Mouse (Mus musculus) layer of hippocampus, adult 18-20 months (tissue): Measurements from ENCODE around the gene Ugt8a. TPM values are rescaled to one million over a fixed set of nuclear protein-coding genes. Genes with fewer than 3 reads are reported as not detected.

ENCODE experiments used
- DNase-seq, 2 experiments: peaks; one replicate each; pipeline ENCODE4 v3.0.0; 2022; ENCODE audit warnings: low spot score in 2 of 2
- total RNA-seq, 2 experiments: library from RNA; stranded (reverse); gene quantifications; 2 replicates each; pipeline ENCODE4 v1.2.3; 2021

The Ugt8a gene
- total RNA-seq, 2 experiments from 2014 or later: 26.5 to 29.6 TPM

GRCm38 (mm10) chr3:125874371-125874770 is 64.0 kb downstream of the Ugt8a start:
- no peak for DNase-seq

- no peak for DNase-seq
Observed at GRCm38 (mm10) chr3:125869873-125870272, 68.5 kb downstream of the Ugt8a start.

- DNase-seq: no peak
Observed at GRCm38 (mm10) chr3:125861601-125862000, 76.8 kb downstream of the Ugt8a start.

- peak; percentile 3 to 58 for DNase-seq
Observed at GRCm38 (mm10) chr3:125849163-125849872, 89.1 kb downstream of the Ugt8a start.

DNA sequence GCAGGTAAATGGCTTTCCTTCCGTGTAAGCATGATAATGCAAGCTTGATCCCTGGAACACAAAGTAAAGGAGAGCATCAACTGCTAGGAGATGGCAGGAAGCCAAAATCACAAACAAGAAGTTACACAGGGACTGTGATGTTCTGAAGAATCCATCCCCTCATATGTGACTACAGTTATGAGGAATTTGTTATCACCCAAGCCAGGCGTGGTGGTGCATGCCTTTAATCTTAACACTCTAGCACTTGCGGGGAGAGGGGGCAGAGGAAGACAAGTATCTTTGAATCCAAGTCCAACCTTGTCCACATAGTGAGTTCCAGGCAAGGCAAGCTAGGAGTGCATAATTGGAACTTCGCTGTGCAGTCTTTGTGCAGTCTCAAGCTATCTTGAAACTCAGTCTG is 110.4 kb downstream of the Ugt8a start:
- no peak for DNase-seq

DNA sequence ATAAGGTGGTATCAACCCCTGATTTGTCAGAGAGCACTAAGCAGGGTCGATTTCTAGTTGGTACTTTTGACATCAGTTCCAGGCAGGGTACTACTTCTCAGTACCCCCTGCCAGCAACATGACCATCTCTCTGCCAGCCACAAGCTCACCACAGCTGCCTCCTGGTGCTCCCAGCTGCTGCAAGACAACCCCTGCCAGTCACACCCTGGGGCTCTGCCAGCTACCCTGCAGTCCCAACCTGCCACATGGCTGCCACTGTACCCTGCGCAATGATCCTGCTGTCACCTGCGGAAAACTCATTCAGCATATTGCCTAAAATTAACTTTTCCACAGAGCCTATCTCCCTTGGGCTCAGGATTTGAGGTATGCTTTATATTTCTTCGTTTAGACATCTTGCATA is 111.2 kb downstream of the Ugt8a start:
- DNase-seq: no peak

DNA sequence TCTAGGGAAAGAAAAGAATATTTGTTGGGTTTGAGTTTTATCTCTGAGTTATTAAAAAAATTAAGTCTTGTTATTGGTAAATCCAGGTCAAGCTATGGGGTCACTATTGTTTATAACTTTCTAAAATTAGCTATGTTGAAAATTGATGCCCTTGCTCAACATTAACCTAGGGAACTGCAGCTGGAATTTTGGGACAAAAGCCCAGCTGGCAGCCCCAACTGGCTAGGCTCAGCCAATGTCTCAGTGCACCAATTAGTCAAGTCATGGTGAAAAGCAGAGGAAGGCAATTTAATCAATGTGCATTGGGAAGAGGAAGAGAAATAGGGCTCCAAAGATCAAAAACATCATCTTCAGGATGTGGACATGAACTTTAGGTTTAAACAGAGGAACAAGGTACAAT is 118.7 kb downstream of the Ugt8a start:
- DNase-seq: no peak
